Mouse (Mus musculus) left cerebral cortex, postnatal 4 days (tissue): ENCODE measurements around the gene Dna2. TPM values are rescaled to one million over a fixed set of nuclear protein-coding genes. Genes with fewer than 3 reads are reported as not detected.

Experiments
- total RNA-seq, 2 experiments: library from RNA; stranded (reverse); gene quantifications; 2 replicates each; pipeline ENCODE4 v1.2.3; 2021

Gene Dna2
- total RNA-seq, 2 experiments from 2014 or later = 3.3 to 4.0 TPM

Other genes starting within 250 kb of the Dna2 start
- 1 to 10 TPM; 5.4 to 5.6 TPM for gene Stox1, start 220.9 kb upstream of the Dna2 start, total RNA-seq
- gene Ccar1, start 154.7 kb upstream of the Dna2 start, total RNA-seq = 10 to 100 TPM; 88.1 to 90.3 TPM
- gene Tet1, start 38.0 kb upstream of the Dna2 start, total RNA-seq = 10 to 100 TPM; 52.4 to 53.9 TPM
- gene Slc25a16, start 26.4 kb upstream of the Dna2 start, total RNA-seq = 10 to 100 TPM; 22.1 to 22.6 TPM
- gene Rufy2, start 33.2 kb downstream of the Dna2 start, total RNA-seq = 10 to 100 TPM; 87.8 to 96.1 TPM
- gene Hnrnph3, start 77.2 kb downstream of the Dna2 start, total RNA-seq = 10 to 100 TPM; 62.6 to 68.1 TPM
- gene Pbld2, start 77.3 kb downstream of the Dna2 start, total RNA-seq = 1 to 10 TPM; 1.8 to 3.2 TPM
- under 1 TPM in 1 of 2 experiments, not detected in 1; 0.24 TPM for gene Pbld1, start 113.1 kb downstream of the Dna2 start, total RNA-seq
- 1 to 10 TPM; 1.0 to 1.3 TPM for gene Atoh7, start 152.6 kb downstream of the Dna2 start, total RNA-seq